ENCODE assay signal across 21 mouse cellular contexts in genomic region chr1:167699706-167700105, GRCm38 (mm10). TPM values are rescaled to one million over a fixed set of nuclear protein-coding genes. Genes with fewer than 3 reads are reported as not detected.
"Had no signal": no experiment of that assay in that cellular context is flagged by ENCODE, and none has a peak within 500 bp of the region (broad histone marks: within the 10 kb centered on the region; RNA-seq: fewer than 3 reads in every experiment).

No protein-coding gene starts in this region.

- H3K4me2 ChIP-seq: lung, embryonic 15.5 days; midbrain, embryonic 11.5 days; midbrain, embryonic 13.5 days; midbrain, embryonic 15.5 days; neural tube, embryonic 12.5 days; stomach, embryonic 15.5 days had no signal

- DNase-seq: liver, postnatal 0 days; lung, adult 2 months; lung, postnatal 14 days; lung, postnatal 36 days; right cerebral cortex, postnatal 14 days; thymus, adult 18-20 months; thymus, postnatal 14 days; thymus, postnatal 36 days had no signal

- H3K36me3 ChIP-seq: lung, embryonic 15.5 days; midbrain, embryonic 13.5 days; midbrain, embryonic 15.5 days; neural tube, embryonic 12.5 days; stomach, embryonic 15.5 days had no signal

- H3K4me1 ChIP-seq: lung, embryonic 15.5 days; megakaryocyte, embryonic 14.5 days; midbrain, embryonic 15.5 days; neural tube, embryonic 12.5 days; stomach, embryonic 15.5 days had no signal

- H3K4me3 ChIP-seq: lung, embryonic 15.5 days; megakaryocyte, embryonic 14.5 days; midbrain, embryonic 13.5 days; midbrain, embryonic 15.5 days; neural tube, embryonic 12.5 days; stomach, embryonic 15.5 days had no signal

- H3K27ac ChIP-seq: lung, embryonic 15.5 days; macrophage; midbrain, embryonic 13.5 days; midbrain, embryonic 15.5 days; neural tube, embryonic 12.5 days; stomach, embryonic 15.5 days had no signal

- ATAC-seq: liver, postnatal 0 days; lung, postnatal 0 days; midbrain, embryonic 15.5 days had no signal

- H3K9ac ChIP-seq: liver, postnatal 0 days; lung, embryonic 15.5 days; midbrain, embryonic 13.5 days; midbrain, embryonic 15.5 days; neural tube, embryonic 12.5 days; stomach, embryonic 15.5 days had no signal

- H3K9me3 ChIP-seq: lung, embryonic 15.5 days; midbrain, embryonic 13.5 days; midbrain, embryonic 15.5 days; stomach, embryonic 15.5 days had no signal

RNA-seq across cellular contexts. Expression of gene Lmx1a, which starts 10.7 kb away (rescaled TPM):
- total RNA-seq: megakaryocyte progenitor cell, adult 5-6 weeks; monocyte, adult 5-6 weeks; neutrophil, adult 5-6 weeks had no signal
- polyA plus RNA-seq: liver, postnatal 0 days; lung, adult 2 months; lung, embryonic 15.5 days; lung, postnatal 0 days; macrophage; spleen, adult 2 months had no signal
